Mouse (Mus musculus) ES-E14 (cell line): ENCODE data around the gene Thbs1.

Source experiments
- CHD2 ChIP-seq: IDR thresholded peaks from 2 replicates; pipeline ENCODE4 v1.6.1; 2014; ENCODE audit warnings: mild to moderate bottlenecking, low read depth, low read length, inconsistent platforms
- MAFK ChIP-seq: IDR thresholded peaks from 2 replicates; pipeline ENCODE4 v1.6.1; 2014; ENCODE audit warnings: mild to moderate bottlenecking, low read depth, low read length, inconsistent platforms; ENCODE audit not compliant: insufficient read depth
- ZC3H11A ChIP-seq: IDR thresholded peaks from 2 replicates; pipeline ENCODE4 v1.6.1; 2012; ENCODE audit warnings: low read depth, mild to moderate bottlenecking, inconsistent platforms, low read length, borderline replicate concordance
- ZNF384 ChIP-seq: IDR thresholded peaks from 2 replicates; pipeline ENCODE4 v1.6.1; 2012; ENCODE audit warnings: low read depth, low read length, inconsistent platforms

DNA sequence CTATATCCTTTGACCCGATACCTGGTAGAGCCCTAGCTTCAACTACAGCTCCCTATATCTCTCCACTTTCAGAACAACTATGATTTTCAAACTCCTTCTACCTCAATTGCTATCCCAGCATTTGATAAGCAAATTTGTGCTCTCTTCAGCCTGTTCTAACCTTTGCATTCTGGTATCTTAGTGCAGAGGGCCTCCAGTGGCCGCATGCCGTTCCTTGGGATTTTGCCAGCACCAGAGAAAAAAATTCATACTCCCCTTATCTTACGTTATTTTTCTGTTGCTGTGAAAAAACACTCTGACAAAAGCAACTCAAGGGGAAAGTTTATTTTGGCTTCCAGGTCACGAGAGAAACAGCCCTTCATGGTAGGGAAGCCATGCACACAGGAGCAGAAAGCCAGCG is 28.0 kb upstream of the Thbs1 start:
- TF ChIP-seq CHD2 = no peak
- no peak for TF ChIP-seq ZC3H11A
- TF ChIP-seq ZNF384 = no peak
- TF ChIP-seq MAFK = no peak
